Mouse (Mus musculus): Measurements from ENCODE around the gene Susd6.

Gene Susd6

GRCm38 (mm10) chr12:80789849-80790694 is at the start of gene Susd6:
Gene Susd6 (plus strand): TSS chr12:80790510.
- peak; percentile 94 for DNase-seq (ENCODE audit: low read depth, low spot score)

- DNase-seq (ENCODE audit: low read depth, low spot score): no peak
These were observed 45.7 kb upstream of the Susd6 start for GRCm38 (mm10) chr12:80744614-80745013.

- no peak for DNase-seq (ENCODE audit: low read depth, low spot score)
These were observed 44.1 kb upstream of the Susd6 start for GRCm38 (mm10) chr12:80746031-80746813.

GRCm38 (mm10) chr12:80751556-80751955 is 38.8 kb upstream of the Susd6 start:
- DNase-seq (ENCODE audit: low read depth, low spot score): no peak

GRCm38 (mm10) chr12:80757751-80758558 is 32.4 kb upstream of the Susd6 start:
- DNase-seq (ENCODE audit: low read depth, low spot score): no peak

GRCm38 (mm10) chr12:80758559-80759386 is 31.5 kb upstream of the Susd6 start:
- no peak for DNase-seq (ENCODE audit: low read depth, low spot score)

GRCm38 (mm10) chr12:80759387-80759712 is 31.0 kb upstream of the Susd6 start:
- DNase-seq (ENCODE audit: low read depth, low spot score): no peak

- no peak for DNase-seq (ENCODE audit: low read depth, low spot score)
These were observed 30.5 kb upstream of the Susd6 start for GRCm38 (mm10) chr12:80759713-80760395.

GRCm38 (mm10) chr12:80760396-80760801 is 29.9 kb upstream of the Susd6 start, which contains the start of gene Ccdc177:
Gene Ccdc177 (minus strand): TSS chr12:80760687.
- DNase-seq (ENCODE audit: low read depth, low spot score): no peak

GRCm38 (mm10) chr12:80762982-80763381 is 27.3 kb upstream of the Susd6 start:
- no peak for DNase-seq (ENCODE audit: low read depth, low spot score)

- DNase-seq (ENCODE audit: low read depth, low spot score): no peak
These were observed 26.2 kb upstream of the Susd6 start for GRCm38 (mm10) chr12:80764116-80764515.

GRCm38 (mm10) chr12:80769697-80770096 is 20.6 kb upstream of the Susd6 start:
- DNase-seq (ENCODE audit: low read depth, low spot score): no peak

- DNase-seq (ENCODE audit: low read depth, low spot score): no peak
These were observed 15.5 kb upstream of the Susd6 start for GRCm38 (mm10) chr12:80774786-80775185.

- DNase-seq (ENCODE audit: low read depth, low spot score): no peak
These were observed 14.2 kb upstream of the Susd6 start for GRCm38 (mm10) chr12:80776046-80776634.

- no peak for DNase-seq (ENCODE audit: low read depth, low spot score)
These were observed 11.9 kb upstream of the Susd6 start for GRCm38 (mm10) chr12:80778188-80778936.

- no peak for DNase-seq (ENCODE audit: low read depth, low spot score)
These were observed 10.6 kb upstream of the Susd6 start for GRCm38 (mm10) chr12:80779760-80780159.

- DNase-seq (ENCODE audit: low read depth, low spot score): no peak
These were observed 8.1 kb upstream of the Susd6 start for GRCm38 (mm10) chr12:80782190-80782589.

- DNase-seq (ENCODE audit: low read depth, low spot score): no peak
These were observed 7.4 kb upstream of the Susd6 start for GRCm38 (mm10) chr12:80782892-80783291.

- no peak for DNase-seq (ENCODE audit: low read depth, low spot score)
These were observed 6.4 kb upstream of the Susd6 start for GRCm38 (mm10) chr12:80783889-80784288.
